Mouse (Mus musculus) liver, embryonic 12.5 days (tissue): Measurements from ENCODE around the gene Kdm2b. TPM values are rescaled to one million over a fixed set of nuclear protein-coding genes. Genes with fewer than 3 reads are reported as not detected.
A peak's percentile ranks its signal among the peaks of the same experiment; 100 is the strongest.

Experiments used
- ATAC-seq: fragments of 200-750 bp; cut with Nextera tagmentation; 2 replicates; pipeline ENCODE4 v1.8.0; 2017; ENCODE audit warnings: moderate number of reproducible peaks, mild to moderate bottlenecking, moderate library complexity
- H3K27ac ChIP-seq: fragments of 300-500 bp; sonication (generic); 2 replicates; pipeline ENCODE4 v1.5.1; 2016; ENCODE audit warnings: mild to moderate bottlenecking
- H3K27me3 ChIP-seq: fragments of 300-500 bp; sonication (generic); replicated peaks from 2 replicates; pipeline ENCODE4 v1.6.1; 2016; ENCODE audit warnings: mild to moderate bottlenecking, moderate library complexity
- H3K36me3 ChIP-seq: fragments of 300-500 bp; sonication (generic); 2 replicates; pipeline ENCODE4 v1.6.1; 2016; ENCODE audit warnings: mild to moderate bottlenecking, moderate library complexity
- H3K4me1 ChIP-seq: fragments of 300-500 bp; sonication (generic); 2 replicates; pipeline ENCODE4 v1.6.1; 2016
- H3K4me2 ChIP-seq: fragments of 300-500 bp; sonication (generic); 2 replicates; pipeline ENCODE4 v1.6.1; 2016; ENCODE audit warnings: mild to moderate bottlenecking, moderate library complexity
- H3K4me3 ChIP-seq: fragments of 300-500 bp; sonication (generic); 2 replicates; pipeline ENCODE4 v1.5.1; 2016; ENCODE audit warnings: mild to moderate bottlenecking, moderate library complexity
- H3K9ac ChIP-seq: fragments of 300-500 bp; sonication (generic); 2 replicates; pipeline ENCODE4 v1.6.1; 2016; ENCODE audit warnings: mild to moderate bottlenecking, moderate library complexity
- H3K9me3 ChIP-seq: fragments of 300-500 bp; sonication (generic); replicated peaks from 2 replicates; pipeline ENCODE4 v1.6.1; 2016; ENCODE audit warnings: mild to moderate bottlenecking, moderate library complexity
- WGBS: fragments of 180-500 bp; shearing (Covaris S2); methylation state at CpG from one replicate; pipeline ENCODE4 v1.1.7; 2016; ENCODE audit not compliant: insufficient replicate concordance; 5-methylcytosine and 5-hydroxymethylcytosine counted together
- polyA plus RNA-seq: library from polyadenylated mRNA; unstranded; fragments of >200 nt; fragmentation: Nextera tagmentation; extraction: Ambion mirVana; gene quantifications from 2 replicates; pipeline ENCODE4 v1.2.1, GENCODE M21; 2016

The Kdm2b gene
- polyA plus RNA-seq, 1 experiment from 2014 or later, result 28.9 TPM

- 74% methylated on average over 6 of the region's 6 CpGs for WGBS
- Histone ChIP-seq H3K36me3 (peaks cover 4% of the 10 kb centered on the region; the same call in 1 of the 2 replicates), H3K4me3 (no peak overlapping the region), H3K9ac (no peak overlapping the region), H3K4me2 (no peak overlapping the region), H3K27ac (no peak overlapping the region), H3K27me3 (no peaks in the 10 kb centered on the region), H3K4me1 (peaks cover under 1% of the 10 kb centered on the region; the same call in 1 of the 2 replicates), H3K9me3 (no peaks in the 10 kb centered on the region)
- ATAC-seq, result no peak
These were observed 24.8 kb downstream of the Kdm2b start for GRCm38 (mm10) chr5:122964853-122965252.

- WGBS, result 48% methylated on average over 3 of the region's 3 CpGs
- H3K9me3 ChIP-seq, result no peaks in the 10 kb centered on the region
- no peaks in the 10 kb centered on the region for H3K4me1 ChIP-seq
- H3K4me3 ChIP-seq, result no peak overlapping the region
- H3K4me2 ChIP-seq, result no peak overlapping the region
- no peak overlapping the region for H3K9ac ChIP-seq
- no peak overlapping the region for H3K27ac ChIP-seq
- ATAC-seq, result no peak
- H3K27me3 ChIP-seq, result no peaks in the 10 kb centered on the region
- peaks cover 4% of the 10 kb centered on the region; the same call in 1 of the 2 replicates for H3K36me3 ChIP-seq
These were observed 27.7 kb downstream of the Kdm2b start for GRCm38 (mm10) chr5:122961905-122962304.

- 82% methylated on average over 11 of the region's 11 CpGs for WGBS
- Histone ChIP-seq H3K36me3 (peaks cover 4% of the 10 kb centered on the region; the same call in 1 of the 2 replicates), H3K27me3 (peaks cover 2% of the 10 kb centered on the region), H3K4me1 (no peaks in the 10 kb centered on the region), H3K27ac (no peak overlapping the region), H3K4me3 (no peak overlapping the region), H3K4me2 (no peak overlapping the region), H3K9me3 (no peaks in the 10 kb centered on the region), H3K9ac (no peak overlapping the region)
- ATAC-seq, result no peak
These were observed 30.2 kb downstream of the Kdm2b start for GRCm38 (mm10) chr5:122959391-122959790.

- no peak overlapping the region for H3K4me2 ChIP-seq
- WGBS, result 23% methylated on average over 3 of the region's 3 CpGs
- peaks cover 2% of the 10 kb centered on the region; the same call in 1 of the 2 replicates for H3K36me3 ChIP-seq
- H3K4me3 ChIP-seq, result no peak overlapping the region
- H3K9me3 ChIP-seq, result no peaks in the 10 kb centered on the region
- no peak overlapping the region for H3K27ac ChIP-seq
- no peak overlapping the region for H3K9ac ChIP-seq
- ATAC-seq, result no peak
- H3K27me3 ChIP-seq, result peaks cover 35% of the 10 kb centered on the region
- H3K4me1 ChIP-seq, result peaks cover 16% of the 10 kb centered on the region
These were observed 33.6 kb downstream of the Kdm2b start for GRCm38 (mm10) chr5:122956059-122956458.

GRCm38 (mm10) chr5:122951913-122952641 lies 37.5 kb downstream of the Kdm2b start:
- 9% methylated on average over 59 of the region's 59 CpGs for WGBS
- Histone ChIP-seq H3K27me3 (peaks cover 58% of the 10 kb centered on the region), H3K9ac (peak overlapping the region; percentile 39), H3K4me1 (peaks cover 26% of the 10 kb centered on the region), H3K4me3 (peak overlapping the region; percentile 42), H3K4me2 (peak overlapping the region; percentile 70), H3K36me3 (no peaks in the 10 kb centered on the region; the same call in 1 of the 2 replicates), H3K9me3 (no peaks in the 10 kb centered on the region), H3K27ac (no peak overlapping the region)
- ATAC-seq, result no peak

- Histone ChIP-seq H3K4me1 (peaks cover 26% of the 10 kb centered on the region), H3K9me3 (no peaks in the 10 kb centered on the region), H3K9ac (peak overlapping the region; percentile 14; the same call in 1 of the 2 replicates), H3K36me3 (peaks cover 4% of the 10 kb centered on the region; the same call in 1 of the 2 replicates), H3K4me2 (peak overlapping the region; percentile 70), H3K27me3 (peaks cover 58% of the 10 kb centered on the region), H3K27ac (no peak overlapping the region), H3K4me3 (peak overlapping the region; percentile 42)
- ATAC-seq, result no peak
- 18% methylated on average over 30 of the region's 30 CpGs for WGBS
These were observed 38.3 kb downstream of the Kdm2b start for GRCm38 (mm10) chr5:122951056-122951912.

- H3K9ac ChIP-seq, result no peak overlapping the region
These were observed 39.2 kb downstream of the Kdm2b start for GRCm38 (mm10) chr5:122950329-122950953.

GRCm38 (mm10) chr5:122949101-122949500 lies 40.5 kb downstream of the Kdm2b start:
- WGBS, result 54% methylated on average over 8 of the region's 8 CpGs
- Histone ChIP-seq H3K9ac (no peak overlapping the region), H3K36me3 (peaks cover 4% of the 10 kb centered on the region; the same call in 1 of the 2 replicates), H3K27ac (no peak overlapping the region), H3K4me2 (no peak overlapping the region), H3K27me3 (peaks cover 53% of the 10 kb centered on the region), H3K4me3 (no peak overlapping the region), H3K9me3 (no peaks in the 10 kb centered on the region), H3K4me1 (peaks cover 26% of the 10 kb centered on the region)
- ATAC-seq, result no peak

More at GRCm38 (mm10) chr5:122950329-122950953, 39.2 kb downstream of the Kdm2b start:
- Histone ChIP-seq H3K36me3 (peaks cover 4% of the 10 kb centered on the region; the same call in 1 of the 2 replicates), H3K4me3 (no peak overlapping the region), H3K27me3 (peaks cover 58% of the 10 kb centered on the region), H3K4me2 (peak overlapping the region; percentile 70), H3K27ac (no peak overlapping the region), H3K9me3 (no peaks in the 10 kb centered on the region), H3K4me1 (peaks cover 26% of the 10 kb centered on the region)
- 0 out of 2 replicates have a peak, but pooled peaks have one; percentile 29 for ATAC-seq
- WGBS, result 46% methylated on average over 23 of the region's 23 CpGs

DNA sequence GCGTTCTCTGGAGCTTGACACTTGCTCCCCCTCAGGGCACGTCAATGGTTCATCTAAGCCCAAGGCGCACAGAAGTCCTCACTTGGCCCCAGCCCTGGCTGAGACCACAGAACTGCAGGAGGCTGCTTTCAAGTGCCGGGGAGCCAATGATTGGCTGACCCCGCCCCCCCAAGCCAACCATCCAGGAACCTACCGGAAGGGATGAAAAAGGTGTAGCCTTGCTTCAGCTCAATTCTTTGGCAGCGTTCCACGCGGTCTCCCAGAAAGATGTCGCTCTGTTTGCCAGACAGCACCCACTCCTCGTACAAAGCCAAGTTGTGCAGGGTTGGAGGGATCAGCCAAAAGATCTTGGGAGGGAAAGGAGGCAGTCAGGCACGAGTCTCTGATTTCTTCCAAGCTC lies 42.1 kb downstream of the Kdm2b start:
- no peak overlapping the region for H3K27ac ChIP-seq
- no peak for ATAC-seq
- H3K9ac ChIP-seq, result no peak overlapping the region
- H3K4me2 ChIP-seq, result no peak overlapping the region
- WGBS, result 75% methylated on average over 12 of the region's 12 CpGs
- no peaks in the 10 kb centered on the region for H3K9me3 ChIP-seq
- H3K27me3 ChIP-seq, result peaks cover 38% of the 10 kb centered on the region
- H3K36me3 ChIP-seq, result peaks cover 7% of the 10 kb centered on the region; the same call in 1 of the 2 replicates
- H3K4me1 ChIP-seq, result peaks cover 25% of the 10 kb centered on the region
- H3K4me3 ChIP-seq, result no peak overlapping the region

- 88% methylated on average over 3 of the region's 3 CpGs for WGBS
- Histone ChIP-seq H3K27me3 (0 out of 2 replicates have a peak, but pooled peaks cover 3% of the 10 kb centered on the region), H3K4me3 (no peak overlapping the region), H3K4me2 (no peak overlapping the region), H3K4me1 (peaks cover 14% of the 10 kb centered on the region), H3K27ac (no peak overlapping the region), H3K36me3 (peaks cover 3% of the 10 kb centered on the region; the same call in 1 of the 2 replicates), H3K9me3 (no peaks in the 10 kb centered on the region), H3K9ac (no peak overlapping the region)
- ATAC-seq, result no peak
These were observed 50.9 kb downstream of the Kdm2b start for GRCm38 (mm10) chr5:122938676-122939075.

- Histone ChIP-seq H3K36me3 (peaks cover 3% of the 10 kb centered on the region; the same call in 1 of the 2 replicates), H3K4me2 (no peak overlapping the region), H3K27ac (no peak overlapping the region), H3K4me1 (peaks cover 14% of the 10 kb centered on the region), H3K9ac (no peak overlapping the region), H3K27me3 (0 out of 2 replicates have a peak, but pooled peaks cover 3% of the 10 kb centered on the region), H3K4me3 (no peak overlapping the region), H3K9me3 (no peaks in the 10 kb centered on the region)
- no peak for ATAC-seq
- 70% methylated on average over 4 of the region's 4 CpGs for WGBS
These were observed 51.6 kb downstream of the Kdm2b start for GRCm38 (mm10) chr5:122937958-122938540.
